Mouse (Mus musculus) embryonic facial prominence, embryonic 13.5 days (tissue): Measurements from ENCODE around the gene Meis1. TPM values are rescaled to one million over a fixed set of nuclear protein-coding genes. Genes with fewer than 3 reads are reported as not detected.

Source experiments
- ATAC-seq: fragments of 200-750 bp; cut with Nextera tagmentation; 2 replicates; pipeline ENCODE4 v1.8.0; 2017; ENCODE audit warnings: low read depth; ENCODE audit not compliant: insufficient number of reproducible peaks, insufficient read depth, low FRiP score, low TSS enrichment
- H3K27ac ChIP-seq: fragments of 300-500 bp; sonication (generic); 2 replicates; pipeline ENCODE4 v1.5.1; 2015; ENCODE audit warnings: moderate library complexity, mild to moderate bottlenecking, inconsistent platforms
- H3K27me3 ChIP-seq: fragments of 300-500 bp; sonication (generic); 2 replicates; pipeline ENCODE4 v1.6.1; 2015; ENCODE audit warnings: mild to moderate bottlenecking, inconsistent platforms
- H3K36me3 ChIP-seq: fragments of 300-500 bp; sonication (generic); 2 replicates; pipeline ENCODE4 v1.6.1; 2015; ENCODE audit warnings: mild to moderate bottlenecking, inconsistent platforms
- H3K4me1 ChIP-seq: fragments of 300-500 bp; sonication (generic); 2 replicates; pipeline ENCODE4 v1.6.1; 2015; ENCODE audit warnings: inconsistent platforms
- H3K4me2 ChIP-seq: fragments of 300-500 bp; sonication (generic); 2 replicates; pipeline ENCODE4 v1.6.1; 2015; ENCODE audit warnings: moderate library complexity, mild to moderate bottlenecking, inconsistent platforms
- H3K4me3 ChIP-seq: fragments of 300-500 bp; sonication (generic); 2 replicates; pipeline ENCODE4 v1.5.1; 2015; ENCODE audit warnings: mild to moderate bottlenecking, inconsistent platforms
- H3K9ac ChIP-seq: fragments of 300-500 bp; sonication (generic); 2 replicates; pipeline ENCODE4 v1.6.1; 2015; ENCODE audit warnings: mild to moderate bottlenecking, inconsistent platforms
- H3K9me3 ChIP-seq: fragments of 300-500 bp; sonication (generic); 2 replicates; pipeline ENCODE4 v1.6.1; 2016; ENCODE audit warnings: inconsistent platforms
- WGBS: fragments of 180-500 bp; shearing (Covaris S2); methylation state at CpG from one replicate; pipeline ENCODE4 v1.1.7; 2015; ENCODE audit warnings: mixed read lengths; 5-methylcytosine and 5-hydroxymethylcytosine counted together
- polyA plus RNA-seq: library from polyadenylated mRNA; unstranded; fragments of >200 nt; fragmentation: Nextera tagmentation; extraction: Ambion mirVana; gene quantifications from 2 replicates; pipeline ENCODE4 v1.2.1, GENCODE M21; 2015

Gene Meis1
- polyA plus RNA-seq, 1 experiment from 2014 or later: 47.4 TPM

DNA sequence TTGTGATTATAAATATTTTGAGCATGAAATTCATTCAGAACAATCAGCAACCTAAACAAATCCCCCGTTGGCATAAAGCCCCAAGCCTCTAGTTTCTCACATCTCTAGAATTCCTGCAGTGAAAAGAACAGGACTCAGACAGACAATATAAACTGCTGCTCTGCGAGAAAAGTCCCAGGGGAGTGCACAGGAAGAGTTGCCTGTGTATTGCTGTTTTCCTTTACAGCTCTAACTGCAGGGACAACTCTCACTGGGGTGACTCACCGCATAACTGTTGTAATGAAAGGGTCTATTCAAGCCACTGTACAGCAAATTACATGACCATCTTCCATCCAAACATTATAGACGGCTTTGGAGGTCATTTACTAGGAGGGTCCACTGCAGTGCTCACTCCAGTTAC lies 77.9 kb downstream of the Meis1 start:
- Histone ChIP-seq H3K4me2 (no peak overlapping the region), H3K27me3 (0 out of 2 replicates have a peak, but pooled peaks cover 4% of the 10 kb centered on the region), H3K27ac (no peak overlapping the region), H3K9me3 (no peaks in the 10 kb centered on the region), H3K36me3 (no peaks in the 10 kb centered on the region), H3K4me3 (no peak overlapping the region), H3K9ac (no peak overlapping the region), H3K4me1 (peaks cover 23% of the 10 kb centered on the region)
- WGBS: 28% methylated on average over 4 of the region's 4 CpGs
- no peak for ATAC-seq

DNA sequence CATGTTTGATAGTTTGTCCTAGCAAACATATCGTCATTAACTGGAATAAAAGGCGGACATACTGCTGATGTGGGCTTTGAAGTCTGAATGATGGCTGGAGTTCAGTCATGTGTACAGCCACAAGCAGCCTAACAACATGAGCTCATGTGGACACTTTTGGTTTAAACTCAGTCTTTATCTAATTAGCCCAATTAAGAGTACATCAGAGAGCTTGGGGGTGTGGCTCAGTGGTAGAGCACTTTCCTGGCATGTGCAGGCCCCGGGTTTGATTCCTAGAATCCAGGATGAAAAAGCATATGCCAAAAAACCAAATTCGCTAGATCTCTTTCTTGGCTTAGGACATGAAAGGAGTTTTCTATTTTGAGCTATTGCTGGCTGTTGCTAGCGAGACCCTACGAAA lies 83.9 kb downstream of the Meis1 start:
- no peak for ATAC-seq
- Histone ChIP-seq H3K4me1 (0 out of 2 replicates have a peak, but pooled peaks cover 6% of the 10 kb centered on the region), H3K27me3 (0 out of 2 replicates have a peak, but pooled peaks cover 4% of the 10 kb centered on the region), H3K4me2 (no peak overlapping the region), H3K9me3 (no peaks in the 10 kb centered on the region), H3K4me3 (no peak overlapping the region), H3K27ac (no peak overlapping the region), H3K9ac (no peak overlapping the region), H3K36me3 (no peaks in the 10 kb centered on the region)
- 68% methylated on average over 6 of the region's 6 CpGs for WGBS

DNA sequence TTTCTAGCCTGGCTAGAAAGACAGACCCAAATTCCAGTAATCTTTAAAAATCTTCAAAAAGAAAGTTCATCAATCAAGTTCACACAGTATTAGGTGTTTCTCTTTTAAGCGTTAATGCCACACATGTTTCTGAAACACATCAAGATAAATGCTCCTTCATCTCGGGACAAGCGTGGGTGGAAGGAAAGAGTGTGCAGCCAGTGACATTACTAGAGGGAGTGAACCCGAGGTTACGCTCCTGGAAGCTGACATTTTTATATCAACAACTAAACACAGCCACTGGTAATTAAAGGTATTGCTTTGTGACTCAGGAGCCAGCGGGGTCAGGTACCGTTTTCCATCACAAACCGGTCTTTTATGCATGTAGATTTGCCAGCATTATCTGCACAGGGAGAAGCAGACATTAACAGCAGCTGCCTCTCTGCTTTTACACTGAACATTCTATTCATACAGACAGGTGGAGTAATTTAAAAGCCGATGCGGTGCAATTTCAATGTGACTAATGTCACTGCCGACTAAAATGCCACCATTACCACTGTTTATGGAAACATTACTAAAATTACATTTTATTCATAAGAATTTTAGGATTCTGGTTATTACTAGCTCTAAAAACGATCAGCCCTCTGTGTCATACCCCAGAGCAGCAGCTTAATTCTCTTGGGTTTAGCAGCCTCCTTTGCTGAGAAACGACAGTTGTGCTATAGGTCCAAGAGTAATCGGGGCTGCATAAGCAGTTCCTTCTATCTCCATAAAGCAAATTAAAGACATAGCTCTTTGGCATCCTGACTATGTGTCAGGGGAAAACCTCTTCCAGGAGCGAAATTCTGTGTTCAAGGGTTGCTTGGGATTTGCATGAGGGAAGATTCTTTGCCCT lies 87.5 kb downstream of the Meis1 start:
- Histone ChIP-seq H3K9me3 (no peaks in the 10 kb centered on the region), H3K4me2 (no peak overlapping the region), H3K27me3 (no peaks in the 10 kb centered on the region), H3K9ac (no peak overlapping the region), H3K27ac (no peak overlapping the region), H3K4me1 (0 out of 2 replicates have a peak, but pooled peaks cover 6% of the 10 kb centered on the region), H3K4me3 (no peak overlapping the region), H3K36me3 (no peaks in the 10 kb centered on the region)
- WGBS: 50% methylated on average over 15 of the region's 15 CpGs
- no peak for ATAC-seq

DNA sequence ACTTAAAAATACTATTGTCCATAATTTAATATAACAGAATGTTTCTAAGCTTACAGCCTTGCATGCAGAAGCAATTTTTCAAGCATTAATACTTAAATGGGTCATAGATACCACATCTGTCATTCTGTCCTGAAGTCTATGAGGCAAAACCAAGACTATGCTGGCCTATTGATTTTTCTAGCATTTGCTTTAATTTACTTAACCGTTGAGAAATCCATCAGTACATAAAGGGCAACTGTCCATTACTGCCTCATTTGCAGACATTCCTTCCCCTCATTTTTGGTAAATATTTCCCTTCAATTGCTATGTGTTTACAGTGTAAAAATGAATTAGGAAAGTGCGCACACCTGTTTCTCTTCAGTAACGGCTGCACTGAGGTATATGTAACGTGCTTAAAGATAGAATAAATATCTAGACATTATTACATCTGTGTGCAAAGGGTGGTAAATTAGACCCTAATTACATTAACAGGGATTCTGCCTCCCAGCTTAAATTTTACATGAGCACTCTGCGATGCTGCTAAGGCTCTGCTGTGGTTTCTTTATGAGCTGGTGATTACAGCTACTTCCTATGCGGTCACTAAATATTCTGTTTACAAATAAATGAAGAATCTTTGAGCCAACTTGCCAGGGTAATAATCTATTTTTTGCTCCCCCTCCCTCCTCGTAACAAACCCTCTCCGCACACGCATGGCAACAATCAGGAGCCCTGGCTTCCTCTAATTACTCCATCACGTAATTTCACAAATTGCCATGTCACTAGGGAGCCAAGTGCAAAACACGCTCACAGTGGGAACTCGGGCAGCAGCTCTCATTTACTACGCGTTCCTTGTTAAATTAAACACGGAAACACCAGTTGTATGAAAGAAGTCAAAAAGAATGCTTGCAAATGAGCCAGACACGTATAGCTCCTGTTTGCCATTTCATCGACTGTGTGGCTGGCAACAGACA lies 88.7 kb downstream of the Meis1 start:
- H3K27me3 ChIP-seq: no peaks in the 10 kb centered on the region
- H3K4me1 ChIP-seq: 0 out of 2 replicates have a peak, but pooled peaks cover 6% of the 10 kb centered on the region
- ATAC-seq: no peak
- H3K9ac ChIP-seq: no peak overlapping the region
- no peaks in the 10 kb centered on the region for H3K36me3 ChIP-seq
- H3K4me2 ChIP-seq: no peak overlapping the region
- WGBS: 58% methylated on average over 17 of the region's 17 CpGs
- H3K4me3 ChIP-seq: no peak overlapping the region
- no peak overlapping the region for H3K27ac ChIP-seq
- H3K9me3 ChIP-seq: no peaks in the 10 kb centered on the region

DNA sequence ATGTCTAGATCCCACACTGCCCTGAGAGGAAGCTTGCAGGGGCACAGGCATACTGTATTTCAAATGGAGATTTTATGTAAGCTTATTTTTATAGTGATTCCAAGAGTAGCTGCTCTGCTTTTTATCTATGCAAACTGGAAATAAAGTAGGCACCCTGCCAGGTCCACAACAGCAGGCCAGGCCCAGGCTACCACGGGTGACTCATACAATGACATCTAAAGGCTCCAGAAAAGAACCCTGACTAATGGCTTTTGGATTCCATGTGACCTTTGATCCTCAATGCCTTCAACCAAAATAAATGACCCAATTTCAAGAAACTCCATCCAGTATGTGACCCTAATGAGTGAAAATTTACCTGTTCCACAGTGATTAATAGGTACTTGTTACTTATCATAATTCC lies 91.4 kb downstream of the Meis1 start:
- H3K27me3 ChIP-seq: no peaks in the 10 kb centered on the region
- no peaks in the 10 kb centered on the region for H3K36me3 ChIP-seq
- H3K4me3 ChIP-seq: no peak overlapping the region
- H3K9ac ChIP-seq: no peak overlapping the region
- H3K4me1 ChIP-seq: 0 out of 2 replicates have a peak, but pooled peaks cover 6% of the 10 kb centered on the region
- 5% methylated on average over 1 of the region's 1 CpGs for WGBS
- ATAC-seq: no peak
- no peak overlapping the region for H3K27ac ChIP-seq
- no peak overlapping the region for H3K4me2 ChIP-seq
- H3K9me3 ChIP-seq: no peaks in the 10 kb centered on the region

DNA sequence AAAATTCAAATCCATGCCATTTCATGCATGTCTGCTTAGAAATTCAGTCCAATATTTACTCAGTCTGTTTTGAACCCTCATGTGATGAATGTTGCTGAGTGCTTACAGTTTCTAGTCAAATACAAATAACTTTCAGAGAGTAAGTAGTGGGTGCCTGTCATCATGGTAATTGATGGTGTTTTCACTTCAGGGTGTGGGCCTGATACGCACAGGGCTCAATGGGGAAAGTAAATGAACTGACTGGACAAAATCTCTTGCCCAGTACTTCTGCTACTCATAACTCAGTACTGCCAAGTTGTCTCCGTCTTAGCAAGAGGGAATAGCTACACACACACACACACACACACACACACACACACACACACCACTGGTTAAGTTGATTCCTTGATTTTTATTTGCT lies 92.0 kb downstream of the Meis1 start:
- H3K4me3 ChIP-seq: no peak overlapping the region
- H3K4me1 ChIP-seq: 0 out of 2 replicates have a peak, but pooled peaks cover 6% of the 10 kb centered on the region
- no peak overlapping the region for H3K4me2 ChIP-seq
- no peaks in the 10 kb centered on the region for H3K27me3 ChIP-seq
- no peak overlapping the region for H3K27ac ChIP-seq
- H3K36me3 ChIP-seq: no peaks in the 10 kb centered on the region
- 86% methylated on average over 2 of the region's 2 CpGs for WGBS
- no peak for ATAC-seq
- H3K9me3 ChIP-seq: no peaks in the 10 kb centered on the region
- H3K9ac ChIP-seq: no peak overlapping the region

DNA sequence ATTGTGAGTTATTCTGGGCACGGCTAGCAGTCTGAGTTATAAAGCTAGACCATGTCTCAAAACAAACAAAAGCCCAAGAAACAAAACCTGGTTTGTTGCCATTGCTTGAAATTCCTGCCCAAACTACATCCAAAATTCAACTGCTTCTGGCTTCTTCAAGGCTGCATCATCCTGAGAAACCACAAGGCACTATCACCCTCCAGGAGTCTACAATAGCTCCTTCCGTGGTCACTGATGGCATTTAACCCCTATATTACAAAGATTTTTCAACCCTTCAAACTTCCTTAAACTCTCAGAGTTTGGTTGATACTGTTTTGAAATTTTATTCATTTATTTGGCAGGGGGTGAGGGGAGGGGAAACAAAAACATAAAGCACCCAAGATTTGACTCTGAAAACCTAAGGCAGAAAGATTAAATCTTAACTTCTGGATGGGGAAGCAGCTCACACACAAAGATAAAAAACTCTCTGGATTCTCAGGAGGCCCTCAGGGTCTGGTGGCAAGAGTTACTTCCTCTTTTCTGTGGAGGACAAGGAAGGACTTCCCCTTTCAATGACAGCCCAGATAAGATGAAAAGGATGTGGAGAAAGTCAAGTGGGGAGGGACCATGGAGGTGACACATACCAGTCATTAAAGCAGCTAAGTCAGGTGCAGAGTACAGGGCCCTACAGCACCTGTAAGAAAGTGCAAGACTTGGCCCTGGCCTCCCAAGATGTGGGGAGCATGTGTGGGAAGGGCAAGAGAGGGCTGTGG lies 94.0 kb downstream of the Meis1 start:
- H3K36me3 ChIP-seq: no peaks in the 10 kb centered on the region
- H3K9me3 ChIP-seq: no peaks in the 10 kb centered on the region
- no peak overlapping the region for H3K4me2 ChIP-seq
- H3K9ac ChIP-seq: no peak overlapping the region
- H3K27me3 ChIP-seq: no peaks in the 10 kb centered on the region
- no peaks in the 10 kb centered on the region for H3K4me1 ChIP-seq
- no peak overlapping the region for H3K27ac ChIP-seq
- WGBS: 79% methylated on average over 2 of the region's 2 CpGs
- no peak for ATAC-seq
- H3K4me3 ChIP-seq: no peak overlapping the region

DNA sequence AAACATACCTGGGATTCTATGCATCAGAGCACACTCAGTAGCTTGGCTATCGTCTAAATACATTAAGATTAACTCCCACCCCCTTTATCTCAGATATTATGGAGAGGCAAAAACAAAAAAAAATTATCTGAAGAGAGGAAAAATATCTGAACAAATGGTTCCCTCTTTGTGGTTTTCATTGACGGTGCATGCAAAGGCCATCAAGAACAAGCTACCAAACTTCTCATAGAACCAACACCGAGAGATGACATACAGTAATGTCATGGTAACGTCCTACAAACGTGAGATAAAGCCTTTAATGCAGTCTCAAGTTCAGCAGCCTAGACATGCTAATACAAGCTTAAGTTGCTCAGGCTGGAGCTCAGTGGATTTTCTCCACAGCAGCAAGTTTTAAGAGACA lies 95.5 kb downstream of the Meis1 start:
- H3K9ac ChIP-seq: no peak overlapping the region
- no peaks in the 10 kb centered on the region for H3K9me3 ChIP-seq
- no peaks in the 10 kb centered on the region for H3K36me3 ChIP-seq
- WGBS: 80% methylated on average over 5 of the region's 5 CpGs
- H3K4me1 ChIP-seq: no peaks in the 10 kb centered on the region
- H3K4me3 ChIP-seq: no peak overlapping the region
- ATAC-seq: no peak
- no peaks in the 10 kb centered on the region for H3K27me3 ChIP-seq
- H3K4me2 ChIP-seq: no peak overlapping the region
- no peak overlapping the region for H3K27ac ChIP-seq

DNA sequence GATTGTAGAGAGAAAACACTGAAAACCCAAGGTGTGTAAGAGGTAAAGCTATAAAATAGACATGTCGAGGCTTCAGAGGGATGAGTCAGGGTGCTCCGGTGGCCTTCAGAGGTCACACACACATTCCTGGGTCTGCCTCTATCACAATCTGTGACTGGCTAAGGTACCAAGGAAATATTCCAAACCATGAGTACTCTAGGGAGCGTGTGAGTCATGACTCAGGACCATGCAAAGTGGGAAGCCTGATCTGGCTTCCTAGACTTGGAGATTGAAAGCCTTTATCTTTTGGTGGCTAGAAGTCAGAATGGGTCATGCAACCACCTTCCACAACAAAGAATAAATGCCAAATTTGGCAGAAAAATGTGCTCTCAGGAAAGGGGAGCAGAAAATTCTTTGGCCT lies 98.1 kb downstream of the Meis1 start:
- Histone ChIP-seq H3K4me2 (no peak overlapping the region), H3K4me1 (peaks cover 9% of the 10 kb centered on the region; the same call in 1 of the 2 replicates), H3K9ac (no peak overlapping the region), H3K27me3 (0 out of 2 replicates have a peak, but pooled peaks cover 5% of the 10 kb centered on the region), H3K9me3 (no peaks in the 10 kb centered on the region), H3K4me3 (no peak overlapping the region), H3K27ac (no peak overlapping the region), H3K36me3 (no peaks in the 10 kb centered on the region)
- no peak for ATAC-seq
- 89% methylated on average over 3 of the region's 3 CpGs for WGBS

DNA sequence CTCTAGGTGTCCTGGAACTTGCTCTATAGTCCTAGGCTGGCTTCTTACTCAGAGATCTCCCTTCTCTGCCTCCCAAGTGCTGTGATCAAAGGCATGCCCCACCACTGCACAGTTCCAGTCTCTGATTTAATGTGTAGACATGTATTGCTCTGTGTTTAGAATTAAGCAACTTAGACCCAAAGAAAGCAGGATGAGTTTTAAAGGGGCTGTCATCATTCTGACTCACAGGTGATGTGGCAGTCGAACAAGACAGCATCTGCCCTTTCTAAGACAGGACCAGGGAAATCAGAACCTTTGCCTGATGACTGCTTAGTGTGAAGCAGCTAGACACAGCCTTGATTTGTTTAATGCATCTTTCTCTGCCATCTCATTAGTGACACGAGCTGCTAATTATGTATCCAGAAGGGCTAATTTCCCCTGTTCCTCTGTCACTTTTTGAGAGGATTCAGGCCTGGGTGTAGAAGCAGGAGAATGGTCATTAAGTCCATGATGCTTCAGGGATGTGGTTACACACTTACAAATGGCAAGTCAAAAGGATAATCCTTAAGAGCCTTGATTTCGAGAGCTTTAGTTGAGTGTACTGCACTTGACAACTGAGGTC lies 99.5 kb downstream of the Meis1 start:
- WGBS: 58% methylated on average over 3 of the region's 3 CpGs
- no peak overlapping the region for H3K27ac ChIP-seq
- no peak overlapping the region for H3K4me3 ChIP-seq
- H3K4me1 ChIP-seq: peaks cover 9% of the 10 kb centered on the region; the same call in 1 of the 2 replicates
- no peaks in the 10 kb centered on the region for H3K9me3 ChIP-seq
- no peak overlapping the region for H3K4me2 ChIP-seq
- ATAC-seq: no peak
- H3K27me3 ChIP-seq: 0 out of 2 replicates have a peak, but pooled peaks cover 5% of the 10 kb centered on the region
- no peak overlapping the region for H3K9ac ChIP-seq
- H3K36me3 ChIP-seq: no peaks in the 10 kb centered on the region

DNA sequence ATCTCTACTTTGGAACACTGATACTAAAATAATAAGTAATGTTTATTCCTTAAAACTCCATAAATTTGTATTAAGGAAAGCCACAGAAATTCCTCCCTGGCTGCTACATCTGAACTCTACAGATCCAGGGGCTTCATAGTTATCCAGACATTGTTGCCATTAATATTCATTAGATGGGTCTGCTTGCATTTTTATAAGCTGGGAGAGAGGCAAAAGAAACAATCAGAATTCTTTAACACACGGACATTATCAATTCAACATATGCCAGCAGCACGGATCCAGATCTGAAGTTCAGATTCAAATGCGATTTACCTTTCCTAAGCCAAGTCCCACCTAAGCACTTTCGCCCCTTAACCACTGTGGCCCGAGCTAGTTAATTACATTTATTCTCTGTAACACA lies 100.9 kb downstream of the Meis1 start:
- H3K27me3 ChIP-seq: 0 out of 2 replicates have a peak, but pooled peaks cover 5% of the 10 kb centered on the region
- H3K4me2 ChIP-seq: no peak overlapping the region
- no peaks in the 10 kb centered on the region for H3K36me3 ChIP-seq
- ATAC-seq: no peak
- H3K27ac ChIP-seq: no peak overlapping the region
- WGBS: 60% methylated on average over 5 of the region's 5 CpGs
- no peaks in the 10 kb centered on the region for H3K9me3 ChIP-seq
- no peak overlapping the region for H3K9ac ChIP-seq
- H3K4me3 ChIP-seq: no peak overlapping the region
- H3K4me1 ChIP-seq: peaks cover 9% of the 10 kb centered on the region; the same call in 1 of the 2 replicates
